In the genomic region with DNA sequence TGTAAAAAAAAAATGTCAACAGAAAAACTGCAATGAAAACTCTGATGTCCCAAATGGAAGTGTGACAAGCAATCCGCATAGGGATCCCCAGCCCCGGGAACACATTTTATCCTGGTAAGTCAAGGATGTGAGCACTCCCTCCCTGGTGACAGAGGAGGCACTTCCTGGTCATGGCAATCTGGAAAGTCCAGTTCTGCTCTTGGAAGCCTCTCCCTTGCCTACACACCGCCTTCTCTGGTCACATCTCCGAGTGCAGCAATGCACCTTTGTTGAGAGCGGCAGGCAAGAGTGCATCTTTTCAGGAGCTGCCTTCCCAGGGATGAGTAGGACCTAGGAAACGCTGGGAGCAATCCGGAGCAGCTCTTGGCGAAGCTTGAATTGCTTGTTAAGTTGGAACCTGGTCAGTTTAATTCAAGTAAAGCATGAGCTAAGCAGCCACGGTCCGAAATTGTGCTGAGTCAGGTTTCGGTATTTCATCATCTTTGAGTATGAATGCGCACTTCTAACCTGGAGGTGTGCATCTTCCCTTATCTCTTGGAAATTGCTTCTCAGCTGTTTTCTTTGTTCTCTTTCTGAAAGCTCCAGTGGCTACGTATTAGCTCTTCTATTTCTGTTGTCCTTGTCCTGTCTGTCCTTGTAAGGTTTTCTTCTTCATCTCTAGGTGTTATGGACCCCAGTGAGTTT, we compare ENCODE assay signal across 34 mouse cellular contexts. TPM values are rescaled to one million over a fixed set of nuclear protein-coding genes. Genes with fewer than 3 reads are reported as not detected.
A peak's percentile ranks its signal among the peaks of the same experiment; 100 is the strongest.
DNase-seq lines count a peak whose midpoint lies in the region; ATAC-seq and TF ChIP-seq lines count a peak whose summit lies in the region.
"Had no signal": no experiment of that assay in that cellular context is flagged by ENCODE, and none has a peak within 500 bp of the region (broad histone marks: within the 10 kb centered on the region; RNA-seq: fewer than 3 reads in every experiment).

No protein-coding gene starts in this region.

- in situ Hi-C loops in ES-E14 (cut with MboI; ENCODE audit: low sequenced_read_pairs in 2 of 2, unreplicated experiment in 2 of 2): no loop called here

- 0 out of 2 replicates have a peak overlapping the region, but pooled peaks have one; percentile 13 for H3K4me2 ChIP-seq in liver, embryonic 15.5 days
- H3K4me2 ChIP-seq in liver, embryonic 12.5 days: no peak overlapping the region
- H3K4me2 ChIP-seq: hindbrain, embryonic 13.5 days; lung, embryonic 15.5 days; neural tube, embryonic 13.5 days had no signal

- DNase-seq in ES-E14 (ENCODE audit: low read depth, low spot score): no peak
- DNase-seq in layer of hippocampus, postnatal 36 days: no peak
- no peak for DNase-seq in kidney, adult 18-20 months
- DNase-seq: adrenal gland, postnatal 14 days; B cell, adult 2 months; cerebellum, adult 8-10 months; cerebellum, postnatal 36 days; gastrocnemius, postnatal 10 days; kidney, adult 2 months; liver; right cerebral cortex, postnatal 4 days had no signal

- no peak overlapping the region for H3K27ac ChIP-seq in liver, embryonic 15.5 days (replicated peaks)
- no peak overlapping the region for H3K27ac ChIP-seq in liver, embryonic 12.5 days
- no peak overlapping the region for H3K27ac ChIP-seq in ES-E14 (ENCODE audit: insufficient read depth, low read depth, low read length, poor library complexity, severe bottlenecking)
- H3K27ac ChIP-seq: hindbrain, embryonic 13.5 days; kidney, postnatal 0 days; limb, embryonic 10.5 days; lung, embryonic 15.5 days; neural tube, embryonic 13.5 days had no signal

- 0 out of 2 replicates have a peak, but pooled peaks cover 6% of the 10 kb centered on the region for H3K27me3 ChIP-seq in liver, embryonic 15.5 days
- peaks cover 10% of the 10 kb centered on the region; the same call in 1 of the 2 replicates for H3K27me3 ChIP-seq in liver, embryonic 12.5 days (replicated peaks)
- H3K27me3 ChIP-seq: lung, embryonic 15.5 days; neural tube, embryonic 13.5 days had no signal

- no peak for ATAC-seq in liver, embryonic 15.5 days (ENCODE audit: insufficient read depth)
- ATAC-seq in liver, embryonic 12.5 days: no peak
- peak; percentile 41; the same call in 1 of the 2 replicates for ATAC-seq in common myeloid progenitor, adult 5-6 weeks (replicated peaks; ENCODE audit: low read depth, poor library complexity, severe bottlenecking)
- 0 out of 2 replicates have a peak, but pooled peaks have one; percentile 24 for ATAC-seq in neutrophil, adult 5-6 weeks (ENCODE audit: extremely low read depth, insufficient number of reproducible peaks, low FRiP score, poor library complexity, severe bottlenecking)
- ATAC-seq: forebrain, embryonic 14.5 days; inflammation-experienced regulatory T-cells, adult 6 months; midbrain, embryonic 16.5 days had no signal

- H3K9ac ChIP-seq in liver, embryonic 15.5 days: no peak overlapping the region
- no peak overlapping the region for H3K9ac ChIP-seq in liver, embryonic 12.5 days
- H3K9ac ChIP-seq in ES-E14 (ENCODE audit: insufficient read depth, low read depth, low read length, poor library complexity, severe bottlenecking): no peak overlapping the region
- H3K9ac ChIP-seq: hindbrain, embryonic 13.5 days; lung, embryonic 15.5 days; neural tube, embryonic 13.5 days had no signal

- WGBS in liver, embryonic 15.5 days (ENCODE audit: insufficient replicate concordance): 21% methylated on average over 13 of the region's 13 CpGs
- 22% methylated on average over 13 of the region's 13 CpGs for WGBS in liver, embryonic 12.5 days (ENCODE audit: insufficient replicate concordance)

- H3K4me3 ChIP-seq in liver, embryonic 15.5 days (replicated peaks): no peak overlapping the region
- no peak overlapping the region for H3K4me3 ChIP-seq in liver, embryonic 12.5 days
- no peak overlapping the region for H3K4me3 ChIP-seq in ES-E14 (ENCODE audit: insufficient read depth in 1 of 2, low read depth in 1 of 2, low read length in 2 of 2, poor library complexity in 1 of 2, severe bottlenecking in 1 of 2)
- H3K4me3 ChIP-seq: hindbrain, embryonic 13.5 days; limb, embryonic 10.5 days; lung, embryonic 15.5 days; myocyte; neural tube, embryonic 13.5 days had no signal

- no peaks in the 10 kb centered on the region for H3K9me3 ChIP-seq in liver, embryonic 15.5 days (replicated peaks)
- H3K9me3 ChIP-seq in liver, embryonic 12.5 days (replicated peaks): no peaks in the 10 kb centered on the region
- peaks cover 7% of the 10 kb centered on the region; the same call in 1 of the 2 replicates for H3K9me3 ChIP-seq in ES-E14 (ENCODE audit: control insufficient read depth, insufficient read depth, low read depth, low read length)
- H3K9me3 ChIP-seq: hindbrain, embryonic 13.5 days; limb, embryonic 10.5 days; lung, embryonic 15.5 days; neural tube, embryonic 13.5 days had no signal

- no peaks in the 10 kb centered on the region for H3K4me1 ChIP-seq in liver, embryonic 15.5 days (replicated peaks)
- no peaks in the 10 kb centered on the region for H3K4me1 ChIP-seq in liver, embryonic 12.5 days
- no peaks in the 10 kb centered on the region for H3K4me1 ChIP-seq in ES-E14 (ENCODE audit: control insufficient read depth in 2 of 2, insufficient read depth in 2 of 2, low read length in 2 of 2, poor library complexity in 1 of 2)
- H3K4me1 ChIP-seq: hindbrain, embryonic 13.5 days; limb, embryonic 10.5 days; neural tube, embryonic 13.5 days had no signal

- H3K36me3 ChIP-seq in liver, embryonic 15.5 days (replicated peaks): no peaks in the 10 kb centered on the region
- no peaks in the 10 kb centered on the region for H3K36me3 ChIP-seq in liver, embryonic 12.5 days
- H3K36me3 ChIP-seq in ES-E14 (ENCODE audit: control insufficient read depth, insufficient read depth, low read length, poor library complexity, severe bottlenecking): no peaks in the 10 kb centered on the region
- H3K36me3 ChIP-seq: hindbrain, embryonic 13.5 days; limb, embryonic 10.5 days; lung, embryonic 15.5 days; neural tube, embryonic 13.5 days had no signal

TF ChIP-seq in ES-E14, 5 proteins besides CTCF, POLR2A, EP300 and RAD21:
- TF ChIP-seq MAFK (IDR thresholded peaks at IDR 0.05; ENCODE audit: insufficient read depth, low read depth, low read length) (peak; percentile 75), HCFC1 (IDR thresholded peaks at IDR 0.05; ENCODE audit: borderline replicate concordance, insufficient read depth, low read length) (no peak)

RNA-seq across cellular contexts. Expression of a gene that starts 27.8 kb away (rescaled TPM):
- polyA plus RNA-seq in liver, embryonic 15.5 days (2015; fragmentation: Nextera tagmentation; extraction: Ambion mirVana): 21.3 and 24.2 TPM in 2 replicates
- 12.1 and 14.1 TPM in 2 replicates for polyA plus RNA-seq in liver, embryonic 12.5 days (2016; fragmentation: Nextera tagmentation; extraction: Ambion mirVana)
- not detected in 2 replicates for total RNA-seq in ES-E14 (2012; rRNA removed)
- total RNA-seq in common myeloid progenitor, adult 5-6 weeks (2017): 10.1 and 10.4 TPM in 2 replicates
- total RNA-seq in neutrophil, adult 5-6 weeks (2017): 327 and 410 TPM in 2 replicates
- 1 to 10 TPM in 1 of 2 experiments, under 1 TPM in 1; 0.85 to 1.4 TPM for total RNA-seq in layer of hippocampus, postnatal 36 days (2021)
- polyA plus RNA-seq: forebrain, embryonic 14.5 days; limb, embryonic 10.5 days; midbrain, embryonic 16.5 days had no signal

RNA-seq across cellular contexts. Expression of a gene that starts 28.6 kb away (rescaled TPM):
- polyA plus RNA-seq in liver, embryonic 15.5 days (2015; fragmentation: Nextera tagmentation; extraction: Ambion mirVana): not detected in 2 replicates
- not detected in 2 replicates for polyA plus RNA-seq in liver, embryonic 12.5 days (2016; fragmentation: Nextera tagmentation; extraction: Ambion mirVana)
- total RNA-seq in ES-E14 (2012; rRNA removed): not detected in 2 replicates
- total RNA-seq in common myeloid progenitor, adult 5-6 weeks (2017): not detected in 2 replicates
- not detected in 2 replicates for total RNA-seq in neutrophil, adult 5-6 weeks (2017)
- not detected for total RNA-seq in layer of hippocampus, postnatal 36 days (2021)
- total RNA-seq: gastrocnemius, postnatal 10 days; granulocyte monocyte progenitor cell, adult 5-6 weeks; heart, postnatal 25 days; layer of hippocampus, postnatal 10 days; left cerebral cortex, adult 8-10 months had no signal
- polyA plus RNA-seq: brain, embryonic 14.5 days; embryonic facial prominence, embryonic 14.5 days; forebrain, embryonic 14.5 days; frontal cortex, adult 2 months; heart, embryonic 14.5 days; hindbrain, embryonic 13.5 days; inflammation-experienced regulatory T-cells, adult 6 months; kidney, adult 2 months; kidney, postnatal 0 days; limb, embryonic 10.5 days; lung, embryonic 15.5 days; midbrain, embryonic 16.5 days; myocyte; neural tube, embryonic 13.5 days; stomach, embryonic 14.5 days had no signal

RNA-seq across cellular contexts. Expression of a gene that starts 41.8 kb away (rescaled TPM):
- 0.07 and 0.63 TPM in 2 replicates for polyA plus RNA-seq in liver, embryonic 15.5 days (2015; fragmentation: Nextera tagmentation; extraction: Ambion mirVana)
- polyA plus RNA-seq in liver, embryonic 12.5 days (2016; fragmentation: Nextera tagmentation; extraction: Ambion mirVana): not detected in 2 replicates
- total RNA-seq in ES-E14 (2012; rRNA removed): 0.04 TPM in 1 of 2 replicates, not detected in the other
- total RNA-seq in common myeloid progenitor, adult 5-6 weeks (2017): not detected in 2 replicates
- 0.37 and 0.47 TPM in 2 replicates for total RNA-seq in neutrophil, adult 5-6 weeks (2017)
- under 1 TPM; 0.35 to 0.46 TPM for total RNA-seq in layer of hippocampus, postnatal 36 days (2021)
- total RNA-seq: adrenal gland, postnatal 14 days; granulocyte monocyte progenitor cell, adult 5-6 weeks; heart, postnatal 25 days had no signal
- polyA plus RNA-seq: forebrain, embryonic 14.5 days; inflammation-experienced regulatory T-cells, adult 6 months; kidney, adult 2 months; kidney, postnatal 0 days; limb, embryonic 10.5 days had no signal

RNA-seq across cellular contexts. Expression of a gene that starts 43.8 kb away (rescaled TPM):
- polyA plus RNA-seq in liver, embryonic 15.5 days (2015; fragmentation: Nextera tagmentation; extraction: Ambion mirVana): 0.28 and 0.32 TPM in 2 replicates
- 0.28 and 0.41 TPM in 2 replicates for polyA plus RNA-seq in liver, embryonic 12.5 days (2016; fragmentation: Nextera tagmentation; extraction: Ambion mirVana)
- 1.7 and 2.3 TPM in 2 replicates for total RNA-seq in ES-E14 (2012; rRNA removed)
- total RNA-seq in common myeloid progenitor, adult 5-6 weeks (2017): not detected in 2 replicates
- 0.12 TPM in 1 of 2 replicates, not detected in the other for total RNA-seq in neutrophil, adult 5-6 weeks (2017)
- total RNA-seq in layer of hippocampus, postnatal 36 days (2021): 10 to 100 TPM; 13.0 to 13.4 TPM
- total RNA-seq: granulocyte monocyte progenitor cell, adult 5-6 weeks had no signal

RNA-seq across cellular contexts. Expression of a gene that starts 44.6 kb away (rescaled TPM):
- polyA plus RNA-seq in liver, embryonic 15.5 days (2015; fragmentation: Nextera tagmentation; extraction: Ambion mirVana): not detected in 2 replicates
- not detected in 2 replicates for polyA plus RNA-seq in liver, embryonic 12.5 days (2016; fragmentation: Nextera tagmentation; extraction: Ambion mirVana)
- total RNA-seq in ES-E14 (2012; rRNA removed): not detected in 2 replicates
- total RNA-seq in common myeloid progenitor, adult 5-6 weeks (2017): not detected in 2 replicates
- not detected in 2 replicates for total RNA-seq in neutrophil, adult 5-6 weeks (2017)
- total RNA-seq in layer of hippocampus, postnatal 36 days (2021): not detected
- total RNA-seq: adrenal gland, postnatal 14 days; gastrocnemius, postnatal 10 days; granulocyte monocyte progenitor cell, adult 5-6 weeks; heart, postnatal 25 days; layer of hippocampus, postnatal 10 days; left cerebral cortex, adult 8-10 months had no signal
- polyA plus RNA-seq: brain, embryonic 14.5 days; embryonic facial prominence, embryonic 14.5 days; forebrain, embryonic 14.5 days; frontal cortex, adult 2 months; heart, embryonic 14.5 days; hindbrain, embryonic 13.5 days; inflammation-experienced regulatory T-cells, adult 6 months; kidney, adult 2 months; kidney, postnatal 0 days; limb, embryonic 10.5 days; lung, embryonic 15.5 days; midbrain, embryonic 16.5 days; myocyte; neural tube, embryonic 13.5 days; stomach, embryonic 14.5 days; urinary bladder, adult 2 months had no signal

Comparison
In these comparisons a context has a peak if more than half of its experiments do, and no peak if none do; other contexts are left out.
1. ATAC-seq: peak in common myeloid progenitor, adult 5-6 weeks (single experiment) and neutrophil, adult 5-6 weeks (single experiment); none in liver, embryonic 15.5 days (single experiment) and liver, embryonic 12.5 days (single experiment).
2. RNA of a gene that starts 27.8 kb away (total RNA-seq): 327 to 410 TPM in neutrophil, adult 5-6 weeks; 10.1 to 10.4 TPM in common myeloid progenitor, adult 5-6 weeks, 0.85 to 1.4 TPM in layer of hippocampus, postnatal 36 days and not detected in ES-E14; every median in the first group is over 10 times any median in the second.